Mouse (Mus musculus): ENCODE data around the gene Cactin.

Gene Cactin

GRCm38 (mm10) chr10:81344421-81345161 is 23.7 kb downstream of the Cactin start:
- DNase-seq: no peak

GRCm38 (mm10) chr10:81345162-81345534 is 24.2 kb downstream of the Cactin start:
- DNase-seq: no peak

GRCm38 (mm10) chr10:81346453-81347067 is 25.7 kb downstream of the Cactin start:
- peak; percentile 68 for DNase-seq

- DNase-seq: peak; percentile 51
Measured at GRCm38 (mm10) chr10:81349146-81349545, 28.2 kb downstream of the Cactin start.

GRCm38 (mm10) chr10:81349961-81350350 is 29.1 kb downstream of the Cactin start:
- DNase-seq: no peak

GRCm38 (mm10) chr10:81350351-81351063 is 29.6 kb downstream of the Cactin start, which contains the start of gene Hmg20b:
Gene Hmg20b, minus strand, starts transcription at chr10:81350480.
- peak; percentile 99 for DNase-seq

DNA sequence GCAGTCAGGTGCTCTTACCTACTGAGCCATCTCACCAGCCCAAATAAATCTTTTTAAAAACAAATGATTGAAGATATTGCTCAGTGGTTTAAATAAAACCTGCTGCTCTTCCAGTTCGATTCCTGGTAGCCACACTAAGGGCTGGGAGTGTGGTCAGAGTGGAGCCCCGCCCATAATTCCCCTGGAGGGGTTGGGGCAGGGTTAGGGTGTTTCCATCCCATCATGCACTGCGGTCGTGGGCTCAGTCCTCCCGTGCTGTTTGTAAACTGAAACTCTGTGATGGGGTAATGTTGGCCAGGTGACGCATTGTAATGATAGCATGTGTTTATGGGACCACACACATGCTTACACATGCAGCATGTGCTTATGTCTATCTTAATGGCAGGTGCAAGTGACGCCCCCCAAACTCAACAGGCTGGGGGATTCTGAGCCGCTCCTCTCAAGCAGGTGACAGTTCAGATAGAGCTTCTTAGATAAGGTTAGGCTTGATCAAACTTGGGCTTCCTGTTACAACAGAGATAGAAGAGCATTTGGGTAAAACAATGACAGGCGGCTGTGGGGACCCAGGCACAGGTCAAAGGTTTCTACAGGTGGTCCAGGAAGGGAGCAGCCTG is 30.9 kb downstream of the Cactin start:
- peak; percentile 81 for DNase-seq

- no peak for DNase-seq
Measured at GRCm38 (mm10) chr10:81354738-81355477, 34.0 kb downstream of the Cactin start.

GRCm38 (mm10) chr10:81355533-81355932 is 34.6 kb downstream of the Cactin start:
- no peak for DNase-seq

DNA sequence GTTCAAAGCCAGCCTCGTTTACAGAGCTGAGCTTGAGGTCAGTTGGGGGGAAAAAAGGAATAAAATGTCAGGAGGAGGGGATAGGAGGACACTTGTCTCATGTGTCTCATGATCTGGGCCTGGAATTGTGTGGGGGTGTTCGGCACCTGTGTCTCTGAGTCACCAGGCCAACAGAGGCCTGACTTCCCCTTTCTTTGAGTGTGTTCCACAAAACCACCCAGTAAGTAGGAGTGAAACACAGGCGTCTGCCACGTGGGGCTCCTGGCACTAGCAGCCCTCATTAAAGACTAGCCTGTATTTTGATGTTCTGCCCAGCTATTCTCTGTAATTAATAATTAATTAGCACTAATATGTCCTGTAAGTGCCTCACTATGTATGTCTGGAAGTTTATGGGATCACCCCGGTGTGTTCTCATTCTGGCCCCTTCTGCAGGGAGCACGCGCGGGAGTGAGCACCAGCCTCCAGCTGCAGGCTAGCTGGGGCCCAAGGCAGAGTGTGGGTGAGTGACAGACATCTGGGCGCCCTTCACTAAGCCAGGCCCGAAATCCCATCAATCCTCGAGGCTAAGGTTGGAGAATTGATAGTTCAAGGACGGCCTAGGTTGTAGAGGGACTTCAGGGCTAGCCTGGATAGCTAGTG is 35.6 kb downstream of the Cactin start:
- no peak for DNase-seq

DNA sequence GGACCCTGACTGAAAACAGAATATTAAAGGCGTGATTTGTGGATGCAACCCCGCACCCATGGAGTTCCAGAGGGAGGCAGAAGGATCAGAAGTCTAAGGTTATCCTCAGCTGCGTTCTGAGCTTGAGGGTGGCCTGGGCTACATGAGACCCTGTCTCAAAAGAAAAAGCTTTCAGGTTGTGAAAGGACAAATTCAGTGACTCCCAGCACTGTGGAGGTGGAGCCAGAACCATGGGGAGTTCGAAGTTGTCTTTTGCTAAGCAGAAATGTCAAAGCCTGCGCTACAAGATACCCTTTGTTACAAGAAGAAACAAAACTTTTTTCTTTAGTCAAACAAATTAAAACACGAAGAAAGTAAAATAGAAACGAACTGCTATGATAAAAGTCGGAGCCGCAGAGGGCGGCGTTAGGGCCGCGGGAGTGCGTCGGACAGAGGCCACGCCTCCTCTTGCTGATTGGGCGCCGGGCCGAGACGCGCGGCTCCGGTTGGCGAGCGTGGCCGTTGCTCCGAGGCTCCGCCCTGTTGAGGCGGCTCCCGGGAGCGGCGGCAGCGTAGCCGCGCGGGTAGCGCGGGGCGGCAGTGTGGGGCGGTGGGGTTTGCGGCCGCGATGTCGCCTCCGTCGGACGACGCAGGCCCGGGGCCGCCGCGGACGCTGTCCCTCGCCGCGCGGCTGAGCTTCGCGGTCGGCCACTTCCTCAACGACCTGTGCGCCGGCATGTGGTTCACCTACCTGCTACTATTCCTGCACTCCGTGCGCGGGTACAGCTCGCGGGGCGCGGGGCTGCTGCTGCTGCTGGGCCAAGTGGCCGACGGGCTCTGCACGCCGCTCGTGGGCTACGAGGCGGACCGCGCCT is 36.3 kb downstream of the Cactin start, which contains the start of gene Mfsd12:
Gene Mfsd12 (plus strand): TSS at position 501 of the 854 bp plus-strand sequence.
- DNase-seq: peak; percentile 94

DNA sequence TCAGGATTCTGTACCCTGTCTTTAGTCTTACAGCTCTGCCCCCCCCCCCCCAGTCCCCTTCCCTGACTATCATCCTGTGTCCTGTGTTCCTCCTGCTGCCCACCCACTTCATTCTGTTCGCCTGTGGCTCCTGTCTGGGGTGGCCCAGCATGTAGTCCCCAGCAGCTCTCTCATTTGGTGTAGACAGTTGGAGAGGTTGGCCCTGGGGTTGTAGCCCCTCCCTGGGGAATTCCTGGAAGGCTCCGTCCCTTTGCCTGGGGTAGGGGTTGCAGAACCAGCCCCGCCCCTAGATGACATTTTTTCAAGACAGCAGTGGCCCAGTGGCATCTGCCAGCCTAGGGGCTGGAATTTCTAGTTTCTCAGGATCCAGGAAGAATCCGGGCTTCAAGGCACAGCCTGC is 37.3 kb downstream of the Cactin start:
- DNase-seq: no peak

DNA sequence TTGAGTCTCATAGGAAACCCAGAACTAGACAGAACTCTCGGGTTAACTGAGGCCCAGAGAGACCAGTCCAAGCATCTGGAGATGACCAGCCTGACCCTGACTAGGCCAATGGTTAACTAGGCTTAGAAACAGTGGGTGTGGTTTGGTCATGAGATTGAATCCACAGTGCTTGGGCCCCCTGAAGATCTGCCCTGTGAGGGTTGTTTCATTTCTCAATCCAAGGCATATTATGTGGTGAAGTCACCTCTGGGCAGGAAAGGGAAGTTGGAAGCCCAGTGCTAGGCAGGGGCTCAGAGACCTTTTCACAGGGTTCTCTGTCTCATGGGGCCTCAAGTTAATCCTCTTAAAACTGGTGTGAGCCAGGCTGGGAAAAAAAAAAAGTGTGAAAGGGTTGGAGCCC is 37.9 kb downstream of the Cactin start:
- DNase-seq: no peak

DNA sequence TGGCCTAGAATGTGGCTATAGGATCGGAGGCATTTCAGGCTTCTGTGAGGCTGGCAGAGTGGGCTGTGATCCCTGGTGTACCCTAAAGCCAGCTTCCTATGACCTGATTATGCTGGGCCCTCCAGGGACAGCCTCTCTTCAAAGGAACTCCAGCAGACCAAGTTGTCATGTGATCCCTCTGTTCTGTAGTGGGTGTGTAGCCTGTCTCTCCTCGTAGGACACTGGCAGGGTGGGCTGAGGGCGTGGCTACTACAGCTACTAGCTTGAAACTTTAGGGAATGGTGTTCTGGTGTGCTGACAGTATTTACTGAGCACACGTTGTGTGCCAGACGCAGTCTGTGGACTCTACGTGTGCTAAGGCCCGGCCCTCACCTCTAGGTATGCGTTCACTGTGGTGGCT is 39.8 kb downstream of the Cactin start:
- no peak for DNase-seq

GRCm38 (mm10) chr10:81362336-81362949 is 41.5 kb downstream of the Cactin start:
- no peak for DNase-seq

DNA sequence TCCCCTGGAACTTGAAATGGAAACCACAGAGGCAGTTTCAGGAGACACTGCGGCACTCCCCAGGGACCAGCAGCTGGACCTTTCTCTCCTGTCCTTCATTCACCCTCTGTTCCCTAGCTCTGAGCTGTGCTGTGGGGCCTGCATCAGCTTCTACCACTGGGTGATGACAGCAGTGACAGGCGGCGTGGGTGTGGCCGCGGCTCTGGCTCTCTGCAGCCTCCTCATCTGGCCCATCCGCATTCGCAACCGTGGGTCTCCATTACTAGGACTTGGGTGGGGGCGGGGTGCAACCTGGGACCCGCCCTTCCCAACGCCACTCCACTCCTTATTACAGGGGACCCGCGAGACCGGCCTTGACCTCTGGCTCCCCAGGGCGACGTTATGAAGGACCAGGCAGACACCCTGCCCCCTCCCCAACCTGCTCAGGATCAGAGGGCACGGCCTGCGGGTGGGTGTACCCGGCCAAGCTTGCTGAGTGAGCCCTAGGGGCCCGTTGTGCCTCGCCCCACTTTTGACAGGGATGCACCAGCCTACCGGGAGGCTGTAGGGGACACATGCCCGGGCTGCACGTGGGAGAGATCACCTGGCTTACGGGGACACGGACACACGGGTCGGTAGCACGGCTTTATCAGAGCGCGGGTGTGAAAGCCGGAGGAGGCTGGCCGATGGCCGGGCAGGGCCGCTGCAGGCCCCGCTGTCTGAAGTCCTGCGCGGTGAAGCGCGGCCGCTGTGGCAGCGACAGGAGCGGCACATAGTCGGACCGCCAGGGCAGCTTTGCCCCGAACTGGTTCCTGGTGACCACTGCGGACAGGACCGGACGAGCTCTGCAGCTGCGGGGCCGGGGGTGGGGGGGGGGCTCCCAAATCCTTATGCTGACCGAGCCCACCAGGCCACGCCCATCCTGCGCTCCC is 42.8 kb downstream of the Cactin start:
- no peak for DNase-seq

- DNase-seq: no peak
Measured at GRCm38 (mm10) chr10:81364666-81365065, 43.8 kb downstream of the Cactin start.

DNA sequence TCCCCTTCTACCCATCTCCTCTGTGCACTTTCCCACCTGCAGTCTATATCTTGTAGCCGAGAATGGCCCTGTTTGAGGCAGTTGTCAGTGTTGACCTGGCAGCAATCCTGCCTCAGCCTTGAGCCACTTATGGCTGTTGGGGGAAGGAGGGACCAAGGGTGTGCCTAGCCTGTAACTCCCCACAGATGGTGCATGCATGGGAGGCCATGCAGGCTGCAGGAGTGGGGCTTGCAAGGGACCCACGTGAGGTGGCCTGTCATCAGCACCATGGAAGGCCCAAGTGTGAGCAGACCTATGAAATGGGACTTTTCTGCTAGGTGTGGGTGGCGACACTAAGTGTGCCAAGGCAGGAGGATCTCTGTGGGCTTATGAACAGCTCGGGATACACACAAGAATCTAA is 44.2 kb downstream of the Cactin start:
- DNase-seq: no peak

- DNase-seq: no peak
Measured at GRCm38 (mm10) chr10:81365672-81366476, 45.0 kb downstream of the Cactin start, which contains the start of gene 4930404N11Rik. Gene 4930404N11Rik, minus strand, starts transcription at chr10:81365816.
